Mouse (Mus musculus): ENCODE data around the gene Impg2.

- TF ChIP-seq CTCF (IDR thresholded peaks at IDR 0.05; ENCODE audit: extremely low read depth, insufficient read depth, low read length) (no peak), POLR2A (IDR thresholded peaks at IDR 0.05; ENCODE audit: extremely low read depth, insufficient read depth, low read length) (no peak)
These were observed 94.1 kb downstream of the Impg2 start for GRCm38 (mm10) chr16:56298248-56298647.

Data from cortical plate, adult 2 months (tissue).